Mouse (Mus musculus): ENCODE measurements around the gene Auts2. TPM values are rescaled to one million over a fixed set of nuclear protein-coding genes. Genes with fewer than 3 reads are reported as not detected.

The Auts2 gene
- polyA plus RNA-seq, 1 experiment from 2014 or later: 4.4 TPM

- DNase-seq (ENCODE audit: low spot score) (no peak), ATAC-seq (no peak)
- Histone ChIP-seq H3K9me3 (ENCODE audit: low read length) (no peaks in the 10 kb centered on the region), H3K36me3 (ENCODE audit: insufficient read depth, low read length) (no peaks in the 10 kb centered on the region), H3K9ac (replicated peaks; ENCODE audit: low read depth) (no peak overlapping the region), H3K27me3 (replicated peaks; ENCODE audit: insufficient read depth, low read length) (no peaks in the 10 kb centered on the region), H3K4me1 (ENCODE audit: insufficient read depth, low read depth, low read length) (no peaks in the 10 kb centered on the region), H3K4me3 (ENCODE audit: low read depth, low read length) (no peak overlapping the region), H3K27ac (ENCODE audit: low read length) (no peak overlapping the region), H3K4me2 (replicated peaks; ENCODE audit: low read depth, low read length) (no peak overlapping the region)
- WGBS: 100% methylated on average over 4 of the region's 4 CpGs
- TF ChIP-seq EP300 (IDR thresholded peaks at IDR 0.05) (no peak), CTCF (IDR thresholded peaks at IDR 0.05) (no peak)
These were observed 579.6 kb downstream of the Auts2 start for GRCm38 (mm10) chr5:131963565-131963964.

GRCm38 (mm10) chr5:131961859-131962258, 581.3 kb downstream of the Auts2 start:
- no peak overlapping the region for H3K4me2 ChIP-seq (replicated peaks; ENCODE audit: low read depth, low read length)
- H3K9me3 ChIP-seq (ENCODE audit: low read length): no peaks in the 10 kb centered on the region
- 40% methylated on average over 2 of the region's 2 CpGs for WGBS
- H3K27me3 ChIP-seq (replicated peaks; ENCODE audit: insufficient read depth, low read length): no peaks in the 10 kb centered on the region
- no peak overlapping the region for H3K4me3 ChIP-seq (ENCODE audit: low read depth, low read length)
- TF ChIP-seq CTCF (IDR thresholded peaks at IDR 0.05) (no peak), EP300 (IDR thresholded peaks at IDR 0.05) (no peak)
- H3K9ac ChIP-seq (replicated peaks; ENCODE audit: low read depth): no peak overlapping the region
- DNase-seq (ENCODE audit: low spot score) (peak; percentile 43), ATAC-seq (0 out of 2 replicates have a peak, but pooled peaks have one; percentile 17)
- H3K4me1 ChIP-seq (ENCODE audit: insufficient read depth, low read depth, low read length): no peaks in the 10 kb centered on the region
- H3K36me3 ChIP-seq (ENCODE audit: insufficient read depth, low read length): no peaks in the 10 kb centered on the region
- no peak overlapping the region for H3K27ac ChIP-seq (ENCODE audit: low read length)

GRCm38 (mm10) chr5:131960432-131960831, 582.7 kb downstream of the Auts2 start:
- no peaks in the 10 kb centered on the region for H3K9me3 ChIP-seq (ENCODE audit: low read length)
- H3K36me3 ChIP-seq (ENCODE audit: insufficient read depth, low read length): no peaks in the 10 kb centered on the region
- no peak overlapping the region for H3K4me3 ChIP-seq (ENCODE audit: low read depth, low read length)
- no peak overlapping the region for H3K4me2 ChIP-seq (replicated peaks; ENCODE audit: low read depth, low read length)
- H3K27me3 ChIP-seq (replicated peaks; ENCODE audit: insufficient read depth, low read length): no peaks in the 10 kb centered on the region
- H3K27ac ChIP-seq (ENCODE audit: low read length): no peak overlapping the region
- TF ChIP-seq CTCF (IDR thresholded peaks at IDR 0.05) (no peak), EP300 (IDR thresholded peaks at IDR 0.05) (no peak)
- DNase-seq (ENCODE audit: low spot score): no peak
- ATAC-seq: no peak
- no peaks in the 10 kb centered on the region for H3K4me1 ChIP-seq (ENCODE audit: insufficient read depth, low read depth, low read length)
- no peak overlapping the region for H3K9ac ChIP-seq (replicated peaks; ENCODE audit: low read depth)

GRCm38 (mm10) chr5:131956998-131957397, 586.1 kb downstream of the Auts2 start:
- Histone ChIP-seq H3K36me3 (ENCODE audit: insufficient read depth, low read length) (no peaks in the 10 kb centered on the region), H3K4me2 (replicated peaks; ENCODE audit: low read depth, low read length) (no peak overlapping the region), H3K27me3 (replicated peaks; ENCODE audit: insufficient read depth, low read length) (no peaks in the 10 kb centered on the region), H3K27ac (ENCODE audit: low read length) (no peak overlapping the region), H3K4me1 (ENCODE audit: insufficient read depth, low read depth, low read length) (no peaks in the 10 kb centered on the region), H3K9me3 (ENCODE audit: low read length) (no peaks in the 10 kb centered on the region), H3K4me3 (ENCODE audit: low read depth, low read length) (no peak overlapping the region), H3K9ac (replicated peaks; ENCODE audit: low read depth) (no peak overlapping the region)
- DNase-seq (ENCODE audit: low spot score) (no peak), ATAC-seq (no peak)
- 89% methylated on average over 3 of the region's 3 CpGs for WGBS
- no peak for TF ChIP-seq EP300 (IDR thresholded peaks at IDR 0.05)
- no peak for TF ChIP-seq CTCF (IDR thresholded peaks at IDR 0.05)

GRCm38 (mm10) chr5:131956090-131956489, 587.1 kb downstream of the Auts2 start:
- no peaks in the 10 kb centered on the region for H3K27me3 ChIP-seq (replicated peaks; ENCODE audit: insufficient read depth, low read length)
- H3K4me2 ChIP-seq (replicated peaks; ENCODE audit: low read depth, low read length): no peak overlapping the region
- no peak overlapping the region for H3K4me3 ChIP-seq (ENCODE audit: low read depth, low read length)
- 49% methylated on average over 7 of the region's 7 CpGs for WGBS
- H3K9ac ChIP-seq (replicated peaks; ENCODE audit: low read depth): no peak overlapping the region
- H3K27ac ChIP-seq (ENCODE audit: low read length): no peak overlapping the region
- no peaks in the 10 kb centered on the region for H3K36me3 ChIP-seq (ENCODE audit: insufficient read depth, low read length)
- ATAC-seq (no peak), DNase-seq (ENCODE audit: low spot score) (no peak)
- no peaks in the 10 kb centered on the region for H3K9me3 ChIP-seq (ENCODE audit: low read length)
- TF ChIP-seq CTCF (IDR thresholded peaks at IDR 0.05) (no peak), EP300 (IDR thresholded peaks at IDR 0.05) (no peak)
- no peaks in the 10 kb centered on the region for H3K4me1 ChIP-seq (ENCODE audit: insufficient read depth, low read depth, low read length)

GRCm38 (mm10) chr5:131955227-131956016, 587.7 kb downstream of the Auts2 start:
- H3K9ac ChIP-seq (replicated peaks; ENCODE audit: low read depth): no peak overlapping the region
- TF ChIP-seq CTCF (IDR thresholded peaks at IDR 0.05): no peak
- TF ChIP-seq EP300 (IDR thresholded peaks at IDR 0.05): no peak
- H3K27ac ChIP-seq (ENCODE audit: low read length): no peak overlapping the region
- H3K27me3 ChIP-seq (replicated peaks; ENCODE audit: insufficient read depth, low read length): no peaks in the 10 kb centered on the region
- H3K4me1 ChIP-seq (ENCODE audit: insufficient read depth, low read depth, low read length): no peaks in the 10 kb centered on the region
- H3K4me3 ChIP-seq (ENCODE audit: low read depth, low read length): no peak overlapping the region
- no peaks in the 10 kb centered on the region for H3K36me3 ChIP-seq (ENCODE audit: insufficient read depth, low read length)
- DNase-seq (ENCODE audit: low spot score) (no peak), ATAC-seq (no peak)
- H3K4me2 ChIP-seq (replicated peaks; ENCODE audit: low read depth, low read length): no peak overlapping the region
- whole genome bisulfite sequencing: 89% methylated on average over 8 of the region's 8 CpGs
- no peaks in the 10 kb centered on the region for H3K9me3 ChIP-seq (ENCODE audit: low read length)

Measured in lung, postnatal 0 days (tissue).